Mouse (Mus musculus) CH12.LX (cell line): ENCODE data around the gene 4930469K13Rik.

ENCODE experiments used
- CHD2 ChIP-seq: IDR thresholded peaks from 2 replicates; pipeline ENCODE4 v1.6.1; 2011; ENCODE audit warnings: low read length, improper control_type of control experiment
- CTCF ChIP-seq, 2 experiments: IDR thresholded peaks in 1 of 2; conservative IDR thresholded peaks in 1 of 2; 2 replicates each; pipeline ENCODE4 v1.5.1; 2011 to 2012; ENCODE audit warnings: low read depth in 2 of 2, low read length in 2 of 2, improper control_type of control experiment in 1 of 2, inconsistent platforms in 1 of 2, mild to moderate bottlenecking in 1 of 2, moderate library complexity in 1 of 2
- E2F4 ChIP-seq: IDR thresholded peaks from 2 replicates; pipeline ENCODE4 v1.6.1; 2011; ENCODE audit warnings: low read depth, low read length, improper control_type of control experiment; ENCODE audit not compliant: insufficient replicate concordance
- ETS1 ChIP-seq: conservative IDR thresholded peaks from 2 replicates; pipeline ENCODE4 v1.6.1; 2012; ENCODE audit warnings: low read depth, mild to moderate bottlenecking, inconsistent platforms, low read length, improper control_type of control experiment, moderate library complexity
- RCOR1 ChIP-seq: conservative IDR thresholded peaks from 2 replicates; pipeline ENCODE4 v1.6.1; 2012; ENCODE audit warnings: low read depth, mild to moderate bottlenecking, inconsistent platforms, low read length, improper control_type of control experiment
- ZC3H11A ChIP-seq: IDR thresholded peaks from 2 replicates; pipeline ENCODE4 v1.6.1; 2012; ENCODE audit warnings: low read depth, mild to moderate bottlenecking, inconsistent platforms, low read length, improper control_type of control experiment

DNA sequence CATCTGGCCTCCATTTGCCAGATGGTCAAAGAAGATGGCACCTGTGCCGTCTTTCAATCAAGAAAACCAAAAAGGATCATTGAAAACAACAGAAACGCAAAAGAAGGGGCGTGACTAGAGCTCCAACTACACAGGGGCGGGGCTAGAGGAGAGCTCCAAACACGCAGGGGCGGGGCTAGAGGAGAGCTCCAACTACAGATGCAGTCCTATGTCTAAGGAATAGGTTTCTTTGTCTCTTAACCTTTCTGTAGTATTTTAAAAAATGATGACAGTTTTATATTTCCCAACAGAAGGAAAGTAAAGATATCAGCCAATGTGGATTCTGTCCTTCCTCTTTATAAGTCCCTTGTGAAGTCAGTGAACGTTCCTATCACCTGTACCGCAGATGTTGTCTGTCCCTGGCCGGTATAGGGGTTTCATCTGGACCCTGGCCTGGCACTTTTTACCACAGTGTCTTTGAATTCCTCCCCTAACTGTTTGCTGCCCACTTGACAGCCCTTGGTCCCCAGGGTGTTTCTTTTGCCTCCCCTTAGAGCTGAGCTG, 153.5 kb downstream of the 4930469K13Rik start:
- TF ChIP-seq ETS1 (no peak), CHD2 (no peak), ZC3H11A (no peak), E2F4 (no peak), CTCF (conservative IDR thresholded peaks at IDR 0.05 in 1 of 2, IDR thresholded peaks at IDR 0.05 in 1 of 2; ENCODE audit: low read depth in 2 of 2, low read length in 2 of 2) (no peak), RCOR1 (no peak)
